Mouse (Mus musculus): ENCODE measurements around the gene Pfdn4. TPM values are rescaled to one million over a fixed set of nuclear protein-coding genes. Genes with fewer than 3 reads are reported as not detected.

Pfdn4 gene
- polyA plus RNA-seq, 1 experiment from 2014 or later = 71.5 TPM

Other genes starting within 250 kb of the Pfdn4 start
- 1.5 and 3.0 TPM in 2 replicates for gene Bcas1, start 68.6 kb upstream of the Pfdn4 start, polyA plus RNA-seq (2016; fragmentation: Nextera tagmentation; extraction: Ambion mirVana)
- gene Cyp24a1, start 717 bp downstream of the Pfdn4 start, polyA plus RNA-seq (2016; fragmentation: Nextera tagmentation; extraction: Ambion mirVana) = not detected in 2 replicates
- gene 4930470P17Rik, start 105.6 kb downstream of the Pfdn4 start, polyA plus RNA-seq (2016; fragmentation: Nextera tagmentation; extraction: Ambion mirVana) = not detected in 2 replicates
- gene Dok5, start 235.4 kb downstream of the Pfdn4 start, polyA plus RNA-seq (2016; fragmentation: Nextera tagmentation; extraction: Ambion mirVana) = 6.9 and 7.9 TPM in 2 replicates

Measured in heart, embryonic 10.5 days (tissue).